13 mouse cellular contexts compared by ENCODE assay signal in the genomic region with DNA sequence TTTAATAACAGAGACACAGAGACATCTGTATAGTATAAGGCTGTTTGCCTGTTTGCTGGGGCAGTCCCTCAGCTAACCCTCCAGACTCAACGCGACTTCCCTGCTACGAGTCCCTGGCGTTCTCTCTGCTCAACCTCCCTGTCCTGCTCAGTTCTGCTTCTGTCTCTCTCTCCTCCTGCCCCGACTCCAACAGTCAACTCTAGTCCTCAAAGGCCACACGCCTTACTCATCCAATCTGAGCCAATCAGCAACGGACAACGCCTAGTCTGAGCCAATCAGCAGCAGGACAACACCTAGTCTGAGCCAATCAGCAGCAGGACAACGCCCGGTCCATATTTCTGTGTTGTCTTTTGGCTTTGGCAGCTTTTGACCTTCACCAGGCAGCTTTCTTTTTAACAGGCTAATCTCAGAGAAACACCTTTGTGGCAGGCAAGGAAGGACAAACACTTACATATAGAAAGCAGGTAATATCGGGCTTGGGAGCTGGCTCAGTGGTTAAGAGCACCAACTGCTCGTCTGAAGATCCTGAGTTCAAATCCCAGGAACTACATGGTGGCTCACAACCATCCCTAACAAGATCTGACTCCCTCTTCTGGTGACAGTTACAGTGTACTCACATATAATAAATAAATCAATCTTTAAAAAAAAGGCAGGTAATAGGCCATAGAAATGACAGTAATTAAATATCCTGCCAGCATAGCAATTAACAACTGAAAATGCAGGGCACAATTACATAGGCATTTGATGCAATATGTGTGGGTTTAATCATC. TPM values are rescaled to one million over a fixed set of nuclear protein-coding genes. Genes with fewer than 3 reads are reported as not detected.
DNase-seq lines count a peak whose midpoint lies in the region; ATAC-seq lines count a peak whose summit lies in the region.
"Had no signal": no experiment of that assay in that cellular context is flagged by ENCODE, and none has a peak within 500 bp of the region (broad histone marks: within the 10 kb centered on the region; RNA-seq: fewer than 3 reads in every experiment).

No protein-coding gene starts in this region.

- H3K4me2 ChIP-seq in embryonic facial prominence, embryonic 11.5 days (ENCODE audit: low read depth, low read length), result no peak overlapping the region

- no peak overlapping the region for H3K27ac ChIP-seq in embryonic facial prominence, embryonic 11.5 days (replicated peaks; ENCODE audit: low read depth, low read length)
- no peak overlapping the region for H3K27ac ChIP-seq in embryonic facial prominence, embryonic 10.5 days (replicated peaks)
- H3K27ac ChIP-seq: kidney, embryonic 15.5 days had no signal

- no peaks in the 10 kb centered on the region for H3K4me1 ChIP-seq in embryonic facial prominence, embryonic 11.5 days (ENCODE audit: control insufficient read depth, insufficient read depth, low read length)
- H3K4me1 ChIP-seq in embryonic facial prominence, embryonic 10.5 days, result peaks cover 19% of the 10 kb centered on the region

- DNase-seq in embryonic facial prominence, embryonic 11.5 days (ENCODE audit: low spot score), result no peak
- no peak for DNase-seq in embryonic facial prominence, embryonic 10.5 days (ENCODE audit: low spot score)
- peak; percentile 61 for DNase-seq in MN1 (ENCODE audit: low spot score)
- DNase-seq in liver, result peak; percentile 82
- DNase-seq in skeletal muscle tissue, adult 2 months (ENCODE audit: low read depth, low spot score), result peak; percentile 65
- no peak for DNase-seq in gastrocnemius, postnatal 25 days
- DNase-seq in heart, adult 11 months, result no peak
- DNase-seq: right cerebral cortex, postnatal 25 days had no signal

- no peak overlapping the region for H3K9ac ChIP-seq in embryonic facial prominence, embryonic 11.5 days (replicated peaks; ENCODE audit: low read length)
- H3K9ac ChIP-seq: kidney, embryonic 15.5 days; limb, embryonic 12.5 days had no signal

- H3K36me3 ChIP-seq in embryonic facial prominence, embryonic 11.5 days (replicated peaks; ENCODE audit: control insufficient read depth, insufficient read depth, low read depth, low read length), result peaks cover 7% of the 10 kb centered on the region
- peaks cover 24% of the 10 kb centered on the region for H3K36me3 ChIP-seq in embryonic facial prominence, embryonic 10.5 days (replicated peaks)

- H3K27me3 ChIP-seq in embryonic facial prominence, embryonic 11.5 days (ENCODE audit: control insufficient read depth, insufficient read depth, low read length), result no peaks in the 10 kb centered on the region
- 0 out of 2 replicates have a peak, but pooled peaks cover 12% of the 10 kb centered on the region for H3K27me3 ChIP-seq in embryonic facial prominence, embryonic 10.5 days (replicated peaks; ENCODE audit: low read depth, poor library complexity, severe bottlenecking)
- H3K27me3 ChIP-seq: kidney, embryonic 15.5 days had no signal

- no peak overlapping the region for H3K4me3 ChIP-seq in embryonic facial prominence, embryonic 11.5 days (ENCODE audit: low read depth, low read length)
- H3K4me3 ChIP-seq in embryonic facial prominence, embryonic 10.5 days, result no peak overlapping the region

- ATAC-seq in embryonic facial prominence, embryonic 11.5 days (replicated peaks; ENCODE audit: insufficient number of reproducible peaks, low FRiP score, low TSS enrichment, low read depth), result 0 out of 2 replicates have a peak, but pooled peaks have one; percentile 41
- ATAC-seq in cerebellum, adult (ENCODE audit: insufficient number of reproducible peaks, low FRiP score, low TSS enrichment), result no peak

- 91% methylated on average over 12 of the region's 12 CpGs for WGBS in embryonic facial prominence, embryonic 11.5 days
- 90% methylated on average over 12 of the region's 12 CpGs for WGBS in embryonic facial prominence, embryonic 10.5 days

- no peaks in the 10 kb centered on the region for H3K9me3 ChIP-seq in embryonic facial prominence, embryonic 11.5 days (replicated peaks; ENCODE audit: control insufficient read depth, low read length)
- H3K9me3 ChIP-seq in embryonic facial prominence, embryonic 10.5 days, result no peaks in the 10 kb centered on the region
- H3K9me3 ChIP-seq: kidney, embryonic 15.5 days; limb, embryonic 12.5 days had no signal

RNA-seq across cellular contexts. Expression of a gene that starts 0.9 kb away (rescaled TPM):
- 64.1 and 64.2 TPM in 2 replicates for polyA plus RNA-seq in embryonic facial prominence, embryonic 11.5 days (2014; fragmentation: Nextera tagmentation; extraction: Ambion mirVana)
- polyA plus RNA-seq in embryonic facial prominence, embryonic 10.5 days (2016; fragmentation: Nextera tagmentation; extraction: Ambion mirVana), result 55.4 and 59.7 TPM in 2 replicates
- total RNA-seq in gastrocnemius, postnatal 25 days (2021), result 10 to 100 TPM; 66.5 to 69.1 TPM

RNA-seq across cellular contexts. Expression of a gene that starts 27.2 kb away (rescaled TPM):
- polyA plus RNA-seq in embryonic facial prominence, embryonic 11.5 days (2014; fragmentation: Nextera tagmentation; extraction: Ambion mirVana), result 0.11 and 0.52 TPM in 2 replicates
- polyA plus RNA-seq in embryonic facial prominence, embryonic 10.5 days (2016; fragmentation: Nextera tagmentation; extraction: Ambion mirVana), result 0.25 and 0.39 TPM in 2 replicates
- under 1 TPM in 1 of 2 experiments, not detected in 1; 0.31 TPM for total RNA-seq in gastrocnemius, postnatal 25 days (2021)
- polyA plus RNA-seq: cortical plate, adult 2 months; limb, embryonic 12.5 days had no signal

RNA-seq across cellular contexts. Expression of a gene that starts 27.3 kb away (rescaled TPM):
- 0.43 and 0.79 TPM in 2 replicates for polyA plus RNA-seq in embryonic facial prominence, embryonic 11.5 days (2014; fragmentation: Nextera tagmentation; extraction: Ambion mirVana)
- 2.3 and 3.3 TPM in 2 replicates for polyA plus RNA-seq in embryonic facial prominence, embryonic 10.5 days (2016; fragmentation: Nextera tagmentation; extraction: Ambion mirVana)
- total RNA-seq in gastrocnemius, postnatal 25 days (2021), result under 1 TPM in 1 of 2 experiments, not detected in 1; 0.27 TPM
- total RNA-seq: gastrocnemius, adult 8-10 months had no signal

RNA-seq across cellular contexts. Expression of a gene that starts 33.9 kb away (rescaled TPM):
- 78.7 and 80.5 TPM in 2 replicates for polyA plus RNA-seq in embryonic facial prominence, embryonic 11.5 days (2014; fragmentation: Nextera tagmentation; extraction: Ambion mirVana)
- 104 TPM in 2 replicates for polyA plus RNA-seq in embryonic facial prominence, embryonic 10.5 days (2016; fragmentation: Nextera tagmentation; extraction: Ambion mirVana)
- 10 to 100 TPM; 65.8 to 75.9 TPM for total RNA-seq in gastrocnemius, postnatal 25 days (2021)

Comparison
In these comparisons a context has a peak if more than half of its experiments do, and no peak if none do; other contexts are left out.
1. DNase-seq: peak in MN1 (single experiment), liver (single experiment) and skeletal muscle tissue, adult 2 months (single experiment); none in embryonic facial prominence, embryonic 11.5 days (single experiment), embryonic facial prominence, embryonic 10.5 days (single experiment), gastrocnemius, postnatal 25 days (single experiment) and heart, adult 11 months (single experiment).